Mouse (Mus musculus) right cerebral cortex, adult 18-20 months (tissue): Measurements from ENCODE around the gene Ndufaf3.
A peak's percentile ranks its signal among the peaks of the same experiment; 100 is the strongest.
"Not testable (repeated sequence)": the region's sequence is repeated elsewhere in the genome, so short reads cannot be mapped to it uniquely, and the experiment has no call there.

Source experiments
- DNase-seq: peaks from one replicate; pipeline ENCODE4 v3.0.0; 2022; ENCODE audit warnings: mixed read lengths

Ndufaf3 gene

DNA sequence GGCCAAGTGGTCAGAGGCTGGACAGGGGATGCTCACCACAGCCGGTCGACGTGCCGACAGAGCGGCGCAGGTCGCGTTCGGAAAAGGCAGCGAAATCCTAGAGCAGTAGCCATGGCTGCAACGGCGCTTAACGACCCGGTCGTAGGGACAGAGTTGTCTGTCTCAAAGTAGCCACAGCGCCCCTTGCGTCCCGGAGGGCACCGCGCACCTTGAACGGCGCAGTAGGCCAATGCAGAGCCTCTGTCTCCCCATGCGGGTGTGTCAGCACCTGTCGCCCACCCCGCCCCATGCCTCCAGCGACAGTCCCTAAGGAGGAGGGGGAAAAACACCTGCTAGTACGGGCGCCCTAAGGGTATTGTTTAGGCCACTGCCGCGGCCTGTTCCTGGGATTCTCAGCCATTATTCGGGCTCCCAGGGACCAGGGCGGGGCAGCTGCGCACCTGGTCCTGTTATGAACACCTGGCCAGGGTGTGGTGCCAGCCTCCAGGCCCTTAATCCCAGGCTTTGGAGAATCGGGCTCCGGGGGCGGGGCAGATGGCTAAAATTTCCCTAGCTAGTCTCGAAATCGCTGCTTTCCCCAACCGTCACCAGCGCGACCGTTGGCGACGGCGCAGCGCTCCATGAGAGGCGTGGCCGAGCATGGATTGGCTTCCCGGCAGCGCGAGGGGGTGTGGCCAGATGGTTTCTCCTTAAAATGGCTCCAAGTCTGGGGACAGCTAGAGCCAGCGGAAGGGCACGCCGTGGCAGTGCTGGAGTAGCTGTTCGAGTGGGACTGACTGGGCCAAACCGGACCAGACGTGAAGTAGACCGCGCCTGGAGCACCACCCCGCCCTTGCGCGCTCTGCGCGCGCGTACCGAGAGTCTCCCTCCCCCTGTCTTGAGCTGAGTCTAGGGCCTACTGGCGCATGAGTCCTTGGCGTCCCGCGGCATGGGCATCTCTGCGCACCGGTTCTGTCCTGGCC is at the start of gene Ndufaf3:
Ndufaf3 (minus strand) TSS at position 620 of the 962 bp plus-strand sequence.
- DNase-seq: peak; percentile 96

DNA sequence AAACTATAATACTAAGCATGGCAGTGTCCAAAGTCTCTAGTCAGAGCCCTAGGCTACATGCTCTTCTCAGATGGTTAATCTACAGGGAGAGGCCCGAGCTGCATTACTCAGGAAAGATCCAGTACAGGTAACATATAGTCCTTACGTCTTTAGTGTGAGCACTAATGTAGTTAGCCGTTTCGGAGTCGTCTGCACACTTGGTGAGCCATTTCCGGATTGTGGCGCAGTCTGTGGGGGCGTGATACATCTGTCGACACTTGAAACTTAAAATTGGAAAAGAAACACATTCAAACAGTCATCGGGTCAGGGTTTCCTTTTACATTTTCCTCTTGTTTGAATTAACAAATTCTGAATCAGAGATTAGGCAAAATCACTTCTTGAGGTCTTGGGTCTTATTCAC is 44.3 kb upstream of the Ndufaf3 start:
- peak; percentile 56 for DNase-seq

- DNase-seq: no peak
These were observed 41.7 kb upstream of the Ndufaf3 start for GRCm38 (mm10) chr9:108608889-108609288.

DNA sequence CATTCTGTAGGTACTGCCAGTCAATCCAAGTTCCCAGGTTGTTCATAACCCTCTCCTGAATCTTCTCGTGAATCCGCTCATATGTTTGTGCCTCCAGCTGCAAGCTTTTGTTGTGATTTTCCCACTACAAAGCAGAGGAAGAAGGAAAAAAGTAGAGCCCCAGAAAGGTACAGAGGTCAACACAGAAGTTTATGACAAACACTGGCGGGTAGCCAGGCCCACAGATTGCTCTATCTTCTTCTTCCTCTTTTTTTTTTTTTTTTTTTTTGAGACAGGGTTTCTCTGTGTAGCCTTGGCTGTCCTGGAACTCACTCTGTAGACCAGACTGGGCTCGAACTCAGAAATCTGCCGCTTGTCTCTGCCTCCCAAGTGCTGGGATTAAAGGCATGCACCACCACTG is 40.7 kb upstream of the Ndufaf3 start:
- not testable (repeated sequence) for DNase-seq

DNA sequence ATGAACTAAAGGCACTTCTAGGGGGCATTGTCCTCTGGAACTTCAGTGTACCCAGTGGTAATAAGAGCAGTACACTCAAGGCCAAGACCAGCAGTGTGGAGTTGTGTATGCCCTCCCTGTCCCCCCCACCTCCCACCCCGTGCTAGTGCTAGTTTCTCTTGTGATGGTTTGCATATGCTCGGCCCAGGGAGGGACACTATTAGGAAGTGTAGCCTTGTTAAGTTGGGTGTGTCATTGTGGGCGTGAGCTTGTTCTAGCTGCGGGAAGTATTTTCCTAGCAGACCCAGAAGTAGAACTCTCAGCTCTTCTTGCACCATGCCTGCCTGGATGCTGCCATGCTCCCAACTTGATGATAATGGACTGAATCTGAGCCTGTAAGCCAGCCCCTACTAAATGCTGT is 34.8 kb upstream of the Ndufaf3 start:
- no peak for DNase-seq

GRCm38 (mm10) chr9:108600011-108600410 is 32.8 kb upstream of the Ndufaf3 start:
- no peak for DNase-seq

GRCm38 (mm10) chr9:108599021-108599566 is 31.9 kb upstream of the Ndufaf3 start:
- DNase-seq: no peak

DNA sequence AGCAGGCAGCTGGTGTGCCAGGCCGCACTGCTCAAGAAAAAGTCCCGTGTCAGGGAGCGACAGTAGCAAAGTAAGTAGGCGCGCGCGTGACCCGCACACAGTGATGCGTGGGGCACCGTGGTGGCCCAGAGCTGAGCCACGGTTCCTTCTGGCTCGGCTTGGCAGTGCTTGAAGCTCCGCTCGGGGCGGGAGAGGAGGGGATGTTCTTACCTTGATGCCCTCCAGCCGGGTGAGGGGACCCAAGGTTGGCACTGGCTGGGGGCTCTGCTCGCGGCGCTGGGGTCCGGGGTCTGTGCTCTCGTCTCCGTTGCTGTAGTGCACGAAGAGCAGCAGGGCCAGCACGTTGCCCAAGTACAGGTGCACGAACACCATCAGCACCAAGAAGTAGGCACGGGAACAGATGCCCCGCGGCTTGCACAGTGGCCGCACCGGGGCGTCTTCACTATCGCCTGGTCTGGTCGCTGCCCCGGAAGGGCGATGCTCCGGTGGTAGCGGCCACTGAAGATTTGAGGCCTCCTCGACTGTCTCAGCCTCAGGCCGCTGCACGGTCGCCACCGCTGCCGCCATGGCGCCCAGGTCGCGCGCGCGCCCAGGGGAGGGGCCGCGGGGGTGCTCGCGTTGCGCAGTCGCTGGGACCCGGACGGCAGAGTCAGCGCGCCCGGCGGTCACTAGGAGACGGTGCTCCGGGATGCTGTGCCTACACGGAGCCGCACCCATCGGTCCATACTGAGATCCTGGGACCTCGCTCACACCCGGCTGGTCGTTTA is 29.9 kb upstream of the Ndufaf3 start, which contains the start of gene P4htm:
P4htm (minus strand) TSS at position 670 of the 767 bp plus-strand sequence.
- peak; percentile 86 for DNase-seq

- no peak for DNase-seq
These were observed 27.1 kb upstream of the Ndufaf3 start for GRCm38 (mm10) chr9:108594354-108594753.

DNA sequence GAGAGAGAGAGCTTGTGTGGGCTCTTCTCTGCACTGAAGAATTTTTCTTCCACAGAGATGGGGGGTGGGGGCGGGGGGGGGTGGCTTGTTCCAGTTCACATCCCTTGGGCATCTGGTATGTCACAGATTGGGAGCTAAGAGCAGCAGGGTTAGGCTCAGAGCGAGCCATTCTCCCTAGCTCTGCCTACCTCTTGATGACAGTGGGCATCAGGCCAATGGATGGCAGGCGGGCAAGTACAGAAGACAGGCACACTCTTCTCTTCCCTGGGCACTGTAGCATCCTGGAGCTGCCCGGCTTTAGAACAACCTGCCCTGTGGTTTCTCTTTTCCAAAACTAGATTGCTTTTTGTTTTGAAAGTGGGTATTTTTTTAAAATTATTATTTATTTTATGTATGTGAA is 24.2 kb upstream of the Ndufaf3 start:
- DNase-seq: no peak

DNA sequence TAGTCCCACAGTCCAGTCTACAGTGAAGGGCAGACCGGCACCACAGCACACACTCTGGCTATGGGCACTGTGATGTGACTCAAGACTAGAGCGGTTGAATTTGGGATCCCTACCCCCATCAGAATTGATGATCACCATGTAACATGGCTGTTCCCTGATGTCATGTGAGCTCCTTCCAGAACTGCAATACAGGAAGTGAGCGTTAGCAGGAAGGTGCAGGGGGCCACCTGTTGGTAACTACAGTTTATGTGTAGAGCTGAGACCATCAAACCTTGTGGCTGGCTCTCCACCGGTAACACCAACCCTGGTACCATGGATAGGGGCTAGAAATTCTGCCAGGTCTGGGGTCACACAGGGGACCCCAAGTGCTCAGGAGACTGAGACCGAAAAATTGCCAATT is 22.0 kb upstream of the Ndufaf3 start:
- DNase-seq: no peak

DNA sequence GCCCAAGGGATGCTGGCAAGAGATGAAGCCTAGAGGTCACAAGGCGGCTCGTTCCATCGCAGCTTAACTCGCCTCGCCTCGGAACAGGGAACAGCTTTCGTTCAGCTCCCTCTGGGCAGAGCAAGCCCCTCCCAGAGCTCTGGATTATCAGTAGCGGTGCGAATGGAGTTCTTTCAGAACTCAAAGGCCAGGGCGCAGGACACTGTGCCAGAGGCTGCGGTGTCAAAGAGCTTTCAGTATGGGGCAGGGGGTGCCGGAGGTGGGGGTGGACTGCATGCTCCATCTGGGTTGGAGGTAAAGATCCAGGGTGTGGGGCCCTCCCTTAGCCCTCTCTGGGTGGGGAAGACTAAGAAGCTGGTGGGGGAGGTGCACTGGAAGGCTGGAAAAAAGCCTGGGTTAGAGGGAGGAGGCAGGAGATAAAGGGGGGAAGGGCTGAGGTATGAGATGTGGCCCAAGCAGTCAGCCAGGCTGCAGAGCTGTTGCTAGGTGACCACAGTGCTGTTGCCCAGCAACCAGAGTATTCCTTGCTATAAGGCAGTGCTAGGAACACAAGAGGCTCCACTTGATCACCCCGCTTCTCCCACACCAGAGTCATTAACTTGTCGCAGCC is 20.4 kb upstream of the Ndufaf3 start:
- peak; percentile 93 for DNase-seq

- no peak for DNase-seq
These were observed 12.1 kb upstream of the Ndufaf3 start for GRCm38 (mm10) chr9:108579344-108579690.

DNA sequence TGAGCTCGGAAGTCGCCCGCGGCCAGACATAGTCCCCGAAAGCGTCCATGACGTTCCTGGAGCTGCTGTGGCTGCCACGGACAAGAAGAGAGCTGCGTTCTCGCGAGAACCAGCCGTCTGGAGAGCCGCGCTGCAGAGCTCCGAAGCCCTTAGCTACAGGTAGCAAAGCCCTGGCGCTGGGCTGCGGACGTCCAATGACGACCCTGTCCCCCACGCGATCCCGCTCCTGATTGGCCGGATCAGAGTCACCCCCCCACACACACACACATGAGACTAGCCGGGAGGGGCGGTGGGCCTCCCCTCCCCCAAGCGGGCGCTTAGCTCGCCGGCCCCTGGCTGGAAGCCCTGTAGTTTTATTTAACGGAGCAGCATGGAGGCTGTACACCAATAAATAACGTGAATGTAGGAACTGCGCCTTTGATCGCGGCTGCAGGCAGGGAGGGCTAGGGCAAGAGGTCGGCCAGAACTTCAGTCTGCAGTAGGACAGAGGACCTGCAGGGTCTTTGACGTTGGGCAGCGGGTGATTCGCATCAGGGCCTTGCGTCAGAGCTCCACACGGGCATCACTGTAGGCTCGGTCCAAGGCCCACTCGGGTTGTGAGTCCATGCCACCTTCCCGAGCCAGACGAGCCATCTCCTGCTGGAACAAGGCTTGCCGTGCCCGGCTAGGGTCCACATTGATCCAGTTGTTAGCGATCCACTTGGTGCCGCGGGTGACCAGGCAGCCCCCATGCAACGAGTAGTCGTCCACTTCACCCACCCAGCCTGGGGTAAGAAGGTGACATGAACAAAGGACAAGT is 11.5 kb upstream of the Ndufaf3 start, which contains the start of gene Wdr6:
Wdr6 (minus strand) TSS at position 195 of the 799 bp plus-strand sequence.
- peak; percentile 88 for DNase-seq

DNA sequence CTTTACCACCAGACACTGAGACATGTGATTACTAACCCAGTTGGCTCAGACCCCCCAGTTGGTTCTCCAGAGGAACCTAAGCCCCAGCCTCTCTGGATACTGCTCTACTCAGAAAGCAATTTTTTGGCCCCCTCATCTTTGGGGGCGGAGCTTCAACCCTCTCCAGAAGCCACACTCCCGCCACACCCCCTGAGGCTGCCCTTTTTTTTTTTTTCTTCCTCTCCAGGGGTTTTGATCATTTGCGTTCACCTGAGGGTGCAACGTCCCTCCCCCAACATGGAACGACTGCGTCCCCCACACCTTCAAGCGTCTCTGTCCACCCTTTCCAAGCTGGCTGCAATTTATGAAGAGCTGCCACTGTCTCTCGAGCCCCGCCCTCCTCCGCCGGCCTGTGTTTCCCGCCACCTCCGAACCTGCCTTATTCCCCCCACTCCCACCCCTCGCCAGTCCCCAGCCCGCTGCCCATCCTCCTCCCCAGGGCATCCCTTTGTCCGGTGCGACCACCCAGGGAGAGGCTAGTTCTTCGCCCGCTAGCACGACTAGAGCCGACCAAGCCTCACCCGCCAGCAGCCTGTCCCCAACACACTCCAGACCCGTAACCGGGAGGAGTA is 10.8 kb upstream of the Ndufaf3 start:
- DNase-seq: no peak

- DNase-seq: no peak
These were observed 9.8 kb upstream of the Ndufaf3 start for GRCm38 (mm10) chr9:108577025-108577424.

DNA sequence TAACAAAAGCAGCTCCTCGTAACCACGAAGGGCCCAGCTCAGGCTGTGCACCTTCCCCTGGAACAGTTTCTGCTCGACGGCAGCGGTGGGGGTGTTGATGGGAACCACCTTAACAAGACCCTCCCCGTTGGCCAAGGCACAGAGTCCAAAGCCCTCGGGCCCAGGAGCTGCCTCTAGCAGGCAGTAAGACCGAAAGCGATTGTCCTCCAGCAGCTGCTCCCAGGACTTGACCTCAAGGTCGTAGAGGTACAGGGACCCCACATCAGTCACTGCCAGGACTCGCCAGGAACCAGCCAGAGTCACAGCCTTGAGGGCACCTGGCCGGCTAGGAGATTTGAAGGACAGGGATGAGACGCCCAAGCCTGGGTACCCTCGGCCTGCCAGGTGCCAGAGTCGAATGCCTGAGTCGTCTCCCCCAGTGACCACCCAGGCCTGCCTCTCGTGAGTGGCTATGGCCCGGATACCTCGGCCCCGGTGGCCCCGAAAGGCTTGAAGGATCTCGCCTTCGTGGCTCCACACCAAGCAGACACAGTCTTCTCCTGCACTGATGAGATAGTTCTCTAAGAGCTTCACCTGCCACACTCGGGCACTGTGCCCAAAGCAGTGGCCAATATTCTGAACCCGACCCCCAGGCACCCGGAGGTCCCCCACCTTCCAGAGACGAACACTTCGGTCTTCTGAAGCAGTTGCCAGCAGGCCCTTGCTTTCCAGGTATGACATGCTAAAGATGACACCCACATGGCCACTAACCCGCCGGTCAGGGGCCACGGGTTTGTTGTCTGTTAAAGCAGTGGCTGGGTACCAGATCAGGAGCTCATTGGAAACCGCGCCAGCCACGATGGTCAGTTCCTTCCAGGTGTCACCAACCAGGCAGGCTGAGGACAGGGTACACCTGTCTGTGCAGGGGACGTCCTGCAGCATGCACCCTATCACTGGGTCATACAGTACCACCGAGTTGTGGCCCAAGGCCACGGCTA is 8.4 kb upstream of the Ndufaf3 start:
- DNase-seq: no peak

- no peak for DNase-seq
These were observed 7.7 kb upstream of the Ndufaf3 start for GRCm38 (mm10) chr9:108574921-108575320.

GRCm38 (mm10) chr9:108573774-108574690 is 6.8 kb upstream of the Ndufaf3 start:
- DNase-seq: peak; percentile 51
